Comparison of ENCODE assay signal across 12 mouse cellular contexts in genomic region chr17:64003444-64003843, GRCm38 (mm10).
DNase-seq lines count a peak whose midpoint lies in the region; ATAC-seq lines count a peak whose summit lies in the region.
"Had no signal": no experiment of that assay in that cellular context is flagged by ENCODE, and none has a peak within 500 bp of the region (broad histone marks: within the 10 kb centered on the region; RNA-seq: fewer than 3 reads in every experiment).

No protein-coding gene starts in this region.

- no peak overlapping the region for H3K27ac ChIP-seq in limb, embryonic 13.5 days
- H3K27ac ChIP-seq in limb, embryonic 10.5 days = no peak overlapping the region
- no peak overlapping the region for H3K27ac ChIP-seq in heart, embryonic 16.5 days (ENCODE audit: low read length)
- H3K27ac ChIP-seq in stomach, embryonic 15.5 days = no peak overlapping the region
- H3K27ac ChIP-seq in hindbrain, embryonic 12.5 days = no peak overlapping the region

- H3K9ac ChIP-seq in limb, embryonic 13.5 days = no peak overlapping the region
- H3K9ac ChIP-seq in heart, embryonic 16.5 days (ENCODE audit: low read length) = no peak overlapping the region
- no peak overlapping the region for H3K9ac ChIP-seq in stomach, embryonic 15.5 days
- H3K9ac ChIP-seq in hindbrain, embryonic 12.5 days = no peak overlapping the region

- DNase-seq in limb, embryonic 10.5 days (ENCODE audit: low spot score) = no peak
- peak; percentile 48 for DNase-seq in embryo, embryonic 10 days (ENCODE audit: low spot score)
- no peak for DNase-seq in right cerebral cortex, postnatal 14 days
- DNase-seq: cerebellum, adult 8-10 months; gastrocnemius, postnatal 10 days; kidney, postnatal 10 days had no signal

- no peak overlapping the region for H3K4me2 ChIP-seq in limb, embryonic 13.5 days (replicated peaks)
- no peak overlapping the region for H3K4me2 ChIP-seq in heart, embryonic 16.5 days (ENCODE audit: low read depth, low read length)
- H3K4me2 ChIP-seq in stomach, embryonic 15.5 days = no peak overlapping the region
- no peak overlapping the region for H3K4me2 ChIP-seq in hindbrain, embryonic 12.5 days (replicated peaks)
- H3K4me2 ChIP-seq: liver, embryonic 11.5 days had no signal

- H3K4me1 ChIP-seq in limb, embryonic 13.5 days = peaks cover 4% of the 10 kb centered on the region
- H3K4me1 ChIP-seq in limb, embryonic 10.5 days = no peaks in the 10 kb centered on the region
- peaks cover 5% of the 10 kb centered on the region for H3K4me1 ChIP-seq in heart, embryonic 16.5 days (ENCODE audit: control insufficient read depth, insufficient read depth, low read length)
- no peaks in the 10 kb centered on the region; the same call in 1 of the 2 replicates for H3K4me1 ChIP-seq in stomach, embryonic 15.5 days
- no peaks in the 10 kb centered on the region for H3K4me1 ChIP-seq in hindbrain, embryonic 12.5 days

- peak; percentile 40; the same call in 1 of the 2 replicates for ATAC-seq in limb, embryonic 13.5 days (ENCODE audit: low FRiP score, low read depth)
- ATAC-seq in heart, embryonic 16.5 days (replicated peaks; ENCODE audit: extremely low read depth, insufficient read depth, low FRiP score) = peak; percentile 58; the same call in 1 of the 2 replicates
- ATAC-seq in stomach, embryonic 15.5 days (ENCODE audit: insufficient read depth, low FRiP score, low read depth) = peak; percentile 60; the same call in 1 of the 2 replicates
- no peak for ATAC-seq in inflammation-experienced regulatory T-cells, adult 6 months
- ATAC-seq in hindbrain, embryonic 12.5 days (ENCODE audit: low FRiP score) = no peak

- H3K36me3 ChIP-seq in limb, embryonic 13.5 days = no peaks in the 10 kb centered on the region
- no peaks in the 10 kb centered on the region for H3K36me3 ChIP-seq in limb, embryonic 10.5 days
- peaks cover 2% of the 10 kb centered on the region; the same call in 1 of the 2 replicates for H3K36me3 ChIP-seq in heart, embryonic 16.5 days (ENCODE audit: control insufficient read depth, insufficient read depth)
- no peaks in the 10 kb centered on the region for H3K36me3 ChIP-seq in stomach, embryonic 15.5 days
- no peaks in the 10 kb centered on the region for H3K36me3 ChIP-seq in hindbrain, embryonic 12.5 days

- H3K9me3 ChIP-seq in limb, embryonic 13.5 days = no peaks in the 10 kb centered on the region
- H3K9me3 ChIP-seq in limb, embryonic 10.5 days (replicated peaks) = no peaks in the 10 kb centered on the region
- H3K9me3 ChIP-seq in heart, embryonic 16.5 days (replicated peaks; ENCODE audit: control insufficient read depth, low read length) = no peaks in the 10 kb centered on the region; the same call in 1 of the 2 replicates
- no peaks in the 10 kb centered on the region for H3K9me3 ChIP-seq in stomach, embryonic 15.5 days
- H3K9me3 ChIP-seq in hindbrain, embryonic 12.5 days (replicated peaks) = no peaks in the 10 kb centered on the region

- no peaks in the 10 kb centered on the region for H3K27me3 ChIP-seq in limb, embryonic 13.5 days
- no peaks in the 10 kb centered on the region for H3K27me3 ChIP-seq in limb, embryonic 10.5 days (ENCODE audit: low read depth, poor library complexity, severe bottlenecking)
- H3K27me3 ChIP-seq in heart, embryonic 16.5 days (ENCODE audit: control insufficient read depth, insufficient read depth, low read length) = no peaks in the 10 kb centered on the region
- no peaks in the 10 kb centered on the region for H3K27me3 ChIP-seq in stomach, embryonic 15.5 days (replicated peaks)
- H3K27me3 ChIP-seq in hindbrain, embryonic 12.5 days = no peaks in the 10 kb centered on the region

- 61% methylated on average over 13 of the region's 13 CpGs for WGBS in limb, embryonic 13.5 days
- WGBS in limb, embryonic 10.5 days = 76% methylated on average over 13 of the region's 13 CpGs
- 35% methylated on average over 13 of the region's 13 CpGs for WGBS in heart, embryonic 16.5 days
- WGBS in stomach, embryonic 15.5 days = 56% methylated on average over 13 of the region's 13 CpGs
- WGBS in hindbrain, embryonic 12.5 days = 85% methylated on average over 13 of the region's 13 CpGs

- H3K4me3 ChIP-seq in limb, embryonic 13.5 days = no peak overlapping the region
- no peak overlapping the region for H3K4me3 ChIP-seq in limb, embryonic 10.5 days
- H3K4me3 ChIP-seq in heart, embryonic 16.5 days (ENCODE audit: low read length) = no peak overlapping the region
- no peak overlapping the region for H3K4me3 ChIP-seq in stomach, embryonic 15.5 days (replicated peaks)
- H3K4me3 ChIP-seq in hindbrain, embryonic 12.5 days = no peak overlapping the region

Comparison
In these comparisons a context has a peak if more than half of its experiments do, and no peak if none do; other contexts are left out.
1. ATAC-seq: peak in limb, embryonic 13.5 days (single experiment), heart, embryonic 16.5 days (single experiment) and stomach, embryonic 15.5 days (single experiment); none in inflammation-experienced regulatory T-cells, adult 6 months (single experiment) and hindbrain, embryonic 12.5 days (single experiment).